Mouse (Mus musculus) MEL (cell line): ENCODE measurements at regions not wholly inside any gene's neighbourhood (a gene's known extent, or its start where the extent isn't known, plus 50 kb on each side); places are given as distances from the start of the nearest gene placed in this dataset.

Source experiments
- EP300 ChIP-seq, 2 experiments: IDR thresholded peaks; 2 replicates each; pipeline ENCODE4 v1.6.1; 2011; ENCODE audit warnings: improper control_type of control experiment in 2 of 2, low read length in 2 of 2, low read depth in 1 of 2, mild to moderate bottlenecking in 1 of 2
- MAZ ChIP-seq: IDR thresholded peaks from 2 replicates; pipeline ENCODE4 v1.6.1; 2012; ENCODE audit warnings: low read depth, mild to moderate bottlenecking, inconsistent platforms, low read length, improper control_type of control experiment
- POLR2A ChIP-seq, 2 experiments: IDR thresholded peaks; 2 replicates each; pipeline ENCODE4 v1.6.1; 2011 to 2012; ENCODE audit warnings: low read length in 2 of 2, mild to moderate bottlenecking in 2 of 2, control low read depth in 1 of 2, improper control_type of control experiment in 1 of 2, low read depth in 1 of 2, moderate library complexity in 1 of 2; ENCODE audit not compliant: control insufficient read depth in 1 of 2, insufficient read depth in 1 of 2, poor library complexity in 1 of 2
- TCF12 ChIP-seq: IDR thresholded peaks from 2 replicates; pipeline ENCODE4 v1.6.1; 2014; ENCODE audit warnings: low read depth, mild to moderate bottlenecking, inconsistent platforms, low read length, improper control_type of control experiment, moderate library complexity

DNA sequence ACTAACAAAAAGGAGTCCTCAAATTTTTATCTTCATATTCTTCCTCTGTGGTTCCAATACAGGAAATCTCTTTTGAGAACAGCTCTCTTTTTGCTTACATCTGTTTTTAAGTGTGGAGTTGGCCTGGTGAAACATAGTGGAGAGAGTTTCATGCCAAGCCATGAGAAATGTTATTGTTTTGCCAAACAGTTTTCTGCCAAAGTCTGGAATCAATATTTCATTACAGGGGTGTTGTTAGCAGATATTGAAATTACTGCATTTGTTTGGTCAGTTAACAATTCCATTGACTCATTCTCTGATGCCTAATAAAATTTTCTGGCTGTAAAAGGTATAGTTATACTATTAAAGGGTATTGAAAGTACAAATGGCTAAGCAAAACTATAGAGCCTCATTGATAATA, 1285.2 kb upstream of the Gm7489 start:
- TF ChIP-seq POLR2A (IDR thresholded peaks at IDR 0.05; ENCODE audit: control insufficient read depth in 1 of 2, insufficient read depth in 1 of 2, low read depth in 1 of 2, low read length in 2 of 2, poor library complexity in 1 of 2) (no peak), TCF12 (no peak), MAZ (no peak), EP300 (IDR thresholded peaks at IDR 0.05; ENCODE audit: low read depth in 1 of 2, low read length in 2 of 2) (no peak)
